Mouse (Mus musculus): ENCODE measurements around the gene Zfp385b. TPM values are rescaled to one million over a fixed set of nuclear protein-coding genes. Genes with fewer than 3 reads are reported as not detected.

Gene Zfp385b
- polyA plus RNA-seq, 1 experiment from 2014 or later = 6.8 TPM

DNA sequence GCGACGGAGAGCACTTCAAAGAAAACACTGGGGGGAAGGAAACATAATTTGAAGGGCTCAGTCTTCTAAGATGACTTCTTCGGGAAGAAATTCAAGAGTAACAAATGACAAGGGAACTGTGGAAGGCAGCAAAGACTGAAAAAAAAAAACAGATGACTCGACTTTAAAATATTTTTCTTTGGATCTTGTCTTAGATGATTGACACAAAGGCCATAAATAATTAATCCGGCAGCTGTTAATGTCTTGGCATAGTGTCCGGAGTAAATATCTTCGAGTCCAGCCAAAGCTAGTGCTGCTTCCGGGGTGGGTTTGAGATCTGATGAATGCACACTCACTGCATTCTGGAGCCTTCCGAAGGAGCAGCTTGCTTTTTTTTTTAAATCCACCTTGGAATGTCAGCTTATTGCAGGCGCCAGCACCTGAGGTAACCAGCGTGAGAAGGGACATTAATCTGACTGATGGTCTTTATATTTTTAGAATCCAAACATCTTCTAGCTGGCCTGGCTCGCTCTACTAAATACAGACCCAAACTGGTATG is 2.0 kb downstream of the Zfp385b start:
- no peaks in the 10 kb centered on the region for H3K9me3 ChIP-seq (ENCODE audit: control insufficient read depth, low read length)
- peak overlapping the region; percentile 99 for H3K4me2 ChIP-seq (ENCODE audit: low read depth, low read length)
- peak overlapping the region; percentile 64 for H3K4me3 ChIP-seq (ENCODE audit: low read length)
- ATAC-seq = no peak
- peak overlapping the region; percentile 65; the same call in 1 of the 2 replicates for H3K9ac ChIP-seq (ENCODE audit: low read depth, low read length)
- WGBS = 13% methylated on average over 12 of the region's 12 CpGs
- H3K27ac ChIP-seq (ENCODE audit: low read length) = no peak overlapping the region
- H3K36me3 ChIP-seq (ENCODE audit: control insufficient read depth, insufficient read depth, low read length) = no peaks in the 10 kb centered on the region
- peaks cover 18% of the 10 kb centered on the region for H3K27me3 ChIP-seq (replicated peaks; ENCODE audit: control insufficient read depth, insufficient read depth, low read length)
- H3K4me1 ChIP-seq (ENCODE audit: control insufficient read depth, insufficient read depth, low read length) = peaks cover 9% of the 10 kb centered on the region; the same call in 1 of the 2 replicates

DNA sequence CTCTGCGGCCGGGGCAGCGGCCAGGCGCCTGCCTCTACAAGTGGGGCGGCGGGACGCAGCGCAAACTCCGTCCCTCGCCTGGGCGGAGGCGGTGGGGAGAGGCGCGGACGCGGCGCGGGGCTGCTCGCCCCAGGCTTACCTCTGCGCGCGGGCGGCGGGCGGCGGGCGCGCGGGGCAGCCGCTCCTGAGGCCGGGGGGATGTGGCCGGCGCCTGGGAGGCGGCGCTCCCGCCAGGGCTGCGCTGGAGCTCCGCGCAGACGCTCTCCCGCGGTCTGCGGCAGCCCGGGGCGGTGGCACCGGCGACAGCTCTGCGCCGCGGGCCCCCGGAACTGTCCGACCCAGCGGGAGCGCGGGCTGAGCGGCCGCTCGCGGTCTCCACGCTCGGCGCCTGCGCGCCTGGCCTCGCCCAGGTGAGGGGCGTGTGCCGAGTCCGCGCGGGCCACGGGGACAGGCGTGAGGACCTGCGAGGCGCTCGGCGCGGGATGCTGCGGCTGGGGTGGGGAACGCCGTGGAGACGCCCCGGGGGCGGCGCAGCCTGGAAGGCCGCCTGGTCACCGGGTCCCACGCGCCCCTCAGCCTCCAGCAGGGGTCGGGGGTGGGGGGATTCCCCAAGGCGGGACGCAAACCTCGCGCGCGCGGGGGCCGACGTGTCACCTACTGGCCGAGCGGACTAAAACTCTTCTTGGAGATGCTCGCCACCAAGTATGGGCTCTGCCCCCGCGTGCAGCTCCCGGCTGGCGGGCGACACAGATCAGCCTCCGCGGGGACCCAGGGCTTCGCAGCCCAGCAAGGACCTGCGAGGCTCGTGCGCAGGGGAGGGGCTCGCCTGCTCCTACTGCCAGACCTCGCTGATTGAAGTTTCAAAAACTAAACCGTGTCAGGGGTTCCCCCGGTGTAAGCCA is 2.8 kb downstream of the Zfp385b start:
- Histone ChIP-seq H3K27ac (ENCODE audit: low read length) (no peak overlapping the region), H3K4me3 (ENCODE audit: low read length) (peak overlapping the region; percentile 64), H3K36me3 (ENCODE audit: control insufficient read depth, insufficient read depth, low read length) (no peaks in the 10 kb centered on the region), H3K9ac (ENCODE audit: low read depth, low read length) (peak overlapping the region; percentile 65), H3K27me3 (replicated peaks; ENCODE audit: control insufficient read depth, insufficient read depth, low read length) (peaks cover 18% of the 10 kb centered on the region), H3K9me3 (ENCODE audit: control insufficient read depth, low read length) (no peaks in the 10 kb centered on the region), H3K4me2 (ENCODE audit: low read depth, low read length) (peak overlapping the region; percentile 99), H3K4me1 (ENCODE audit: control insufficient read depth, insufficient read depth, low read length) (peaks cover 9% of the 10 kb centered on the region; the same call in 1 of the 2 replicates)
- under 1% methylated on average over 93 of the region's 116 CpGs for WGBS
- peak; percentile 88 for ATAC-seq

GRCm38 (mm10) chr2:77815775-77816412 is 3.5 kb downstream of the Zfp385b start:
- peaks cover 18% of the 10 kb centered on the region for H3K27me3 ChIP-seq (replicated peaks; ENCODE audit: control insufficient read depth, insufficient read depth, low read length)
- no peak overlapping the region for H3K27ac ChIP-seq (ENCODE audit: low read length)
- H3K4me1 ChIP-seq (ENCODE audit: control insufficient read depth, insufficient read depth, low read length) = peaks cover 9% of the 10 kb centered on the region; the same call in 1 of the 2 replicates
- H3K36me3 ChIP-seq (ENCODE audit: control insufficient read depth, insufficient read depth, low read length) = no peaks in the 10 kb centered on the region
- peak overlapping the region; percentile 99 for H3K4me2 ChIP-seq (ENCODE audit: low read depth, low read length)
- 4% methylated on average over 20 of the region's 20 CpGs for WGBS
- H3K9me3 ChIP-seq (ENCODE audit: control insufficient read depth, low read length) = no peaks in the 10 kb centered on the region
- peak overlapping the region; percentile 64 for H3K4me3 ChIP-seq (ENCODE audit: low read length)
- peak; percentile 18; the same call in 1 of the 2 replicates for ATAC-seq
- H3K9ac ChIP-seq (ENCODE audit: low read depth, low read length) = peak overlapping the region; percentile 65

- 84% methylated on average over 8 of the region's 8 CpGs for WGBS
Observed at GRCm38 (mm10) chr2:77814896-77815295, 4.5 kb downstream of the Zfp385b start.

DNA sequence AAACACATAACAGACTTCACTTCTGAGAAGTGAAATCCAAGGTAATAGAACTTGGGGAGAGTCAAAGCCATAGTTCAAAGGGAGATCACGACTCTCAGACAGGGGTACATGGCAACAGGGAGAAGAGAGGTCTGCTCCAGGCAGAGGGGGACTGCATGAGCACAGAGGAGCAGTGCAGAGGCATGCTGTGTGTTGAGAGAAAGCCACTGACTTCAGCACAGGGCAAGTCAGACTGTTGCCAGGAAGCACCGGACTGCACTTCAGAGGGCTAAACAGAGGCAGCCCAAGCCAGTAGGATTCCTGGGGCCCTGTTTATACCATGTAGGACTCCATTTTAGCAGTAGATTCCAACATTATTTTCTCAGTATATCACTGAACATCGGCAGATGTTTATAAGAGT is 6.4 kb downstream of the Zfp385b start:
- 61% methylated on average over 3 of the region's 3 CpGs for WGBS
- peaks cover 18% of the 10 kb centered on the region for H3K27me3 ChIP-seq (replicated peaks; ENCODE audit: control insufficient read depth, insufficient read depth, low read length)
- no peak overlapping the region for H3K4me3 ChIP-seq (ENCODE audit: low read length)
- peaks cover 9% of the 10 kb centered on the region; the same call in 1 of the 2 replicates for H3K4me1 ChIP-seq (ENCODE audit: control insufficient read depth, insufficient read depth, low read length)
- no peak overlapping the region for H3K4me2 ChIP-seq (ENCODE audit: low read depth, low read length)
- H3K9me3 ChIP-seq (ENCODE audit: control insufficient read depth, low read length) = no peaks in the 10 kb centered on the region
- no peaks in the 10 kb centered on the region for H3K36me3 ChIP-seq (ENCODE audit: control insufficient read depth, insufficient read depth, low read length)
- ATAC-seq = no peak
- no peak overlapping the region for H3K9ac ChIP-seq (ENCODE audit: low read depth, low read length)
- no peak overlapping the region for H3K27ac ChIP-seq (ENCODE audit: low read length)

More at GRCm38 (mm10) chr2:77814896-77815295, 4.5 kb downstream of the Zfp385b start:
- Histone ChIP-seq H3K9ac (ENCODE audit: low read depth, low read length) (no peak overlapping the region), H3K4me2 (ENCODE audit: low read depth, low read length) (no peak overlapping the region), H3K4me3 (ENCODE audit: low read length) (no peak overlapping the region), H3K9me3 (ENCODE audit: control insufficient read depth, low read length) (no peaks in the 10 kb centered on the region), H3K27ac (ENCODE audit: low read length) (no peak overlapping the region), H3K4me1 (ENCODE audit: control insufficient read depth, insufficient read depth, low read length) (peaks cover 9% of the 10 kb centered on the region; the same call in 1 of the 2 replicates), H3K27me3 (replicated peaks; ENCODE audit: control insufficient read depth, insufficient read depth, low read length) (peaks cover 18% of the 10 kb centered on the region), H3K36me3 (ENCODE audit: control insufficient read depth, insufficient read depth, low read length) (no peaks in the 10 kb centered on the region)
- ATAC-seq = no peak

DNA sequence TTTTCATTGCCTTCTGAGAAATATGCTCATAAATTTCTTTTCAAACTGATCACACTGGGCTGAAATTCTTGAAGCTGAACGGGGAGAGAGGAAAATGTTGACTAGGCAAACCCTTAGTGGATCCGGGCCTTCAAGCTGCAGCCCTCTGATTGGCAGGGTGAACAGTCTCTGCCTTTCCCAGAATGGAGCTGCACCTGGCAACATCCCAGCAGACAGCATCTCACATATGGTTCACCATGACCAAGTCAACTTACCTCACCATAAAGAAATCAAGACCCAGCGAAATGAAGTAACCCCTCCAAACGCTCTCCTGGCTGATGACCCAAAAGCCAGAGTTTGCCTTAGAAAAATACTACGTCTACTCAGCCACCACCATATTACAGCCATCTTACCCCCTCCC is 8.7 kb downstream of the Zfp385b start:
- Histone ChIP-seq H3K4me1 (ENCODE audit: control insufficient read depth, insufficient read depth, low read length) (no peaks in the 10 kb centered on the region), H3K36me3 (ENCODE audit: control insufficient read depth, insufficient read depth, low read length) (no peaks in the 10 kb centered on the region), H3K9ac (ENCODE audit: low read depth, low read length) (no peak overlapping the region), H3K27ac (ENCODE audit: low read length) (no peak overlapping the region), H3K4me3 (ENCODE audit: low read length) (no peak overlapping the region), H3K27me3 (replicated peaks; ENCODE audit: control insufficient read depth, insufficient read depth, low read length) (peaks cover 6% of the 10 kb centered on the region; the same call in 1 of the 2 replicates), H3K9me3 (ENCODE audit: control insufficient read depth, low read length) (no peaks in the 10 kb centered on the region), H3K4me2 (ENCODE audit: low read depth, low read length) (no peak overlapping the region)
- ATAC-seq = no peak
- 90% methylated on average over 5 of the region's 5 CpGs for WGBS

DNA sequence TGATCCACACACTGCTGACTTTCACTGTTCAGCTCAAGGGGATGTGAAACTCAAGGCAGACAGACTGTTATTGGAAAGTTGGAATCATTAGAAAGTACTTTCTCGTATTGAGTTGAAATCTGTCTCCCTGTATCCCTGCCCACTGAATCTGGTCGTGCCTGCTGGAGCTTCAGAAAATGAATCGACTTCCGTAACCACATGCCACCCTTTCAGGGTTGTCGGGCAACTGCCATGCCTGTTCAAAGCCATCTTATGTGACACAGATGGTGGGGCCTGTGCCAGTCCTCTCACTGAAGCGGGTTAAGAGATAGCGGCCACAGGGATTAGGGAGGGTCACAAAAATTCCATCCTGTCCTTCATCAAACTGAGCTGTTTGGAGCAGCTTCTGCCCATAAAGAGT is 14.7 kb downstream of the Zfp385b start:
- Histone ChIP-seq H3K4me3 (ENCODE audit: low read length) (no peak overlapping the region), H3K27me3 (replicated peaks; ENCODE audit: control insufficient read depth, insufficient read depth, low read length) (no peaks in the 10 kb centered on the region), H3K9ac (ENCODE audit: low read depth, low read length) (no peak overlapping the region), H3K36me3 (ENCODE audit: control insufficient read depth, insufficient read depth, low read length) (no peaks in the 10 kb centered on the region), H3K4me2 (ENCODE audit: low read depth, low read length) (no peak overlapping the region), H3K27ac (ENCODE audit: low read length) (no peak overlapping the region), H3K4me1 (ENCODE audit: control insufficient read depth, insufficient read depth, low read length) (no peaks in the 10 kb centered on the region), H3K9me3 (ENCODE audit: control insufficient read depth, low read length) (no peaks in the 10 kb centered on the region)
- WGBS = 85% methylated on average over 7 of the region's 7 CpGs
- ATAC-seq = no peak

GRCm38 (mm10) chr2:77802291-77802690 is 17.1 kb downstream of the Zfp385b start:
- Histone ChIP-seq H3K27ac (ENCODE audit: low read length) (no peak overlapping the region), H3K9ac (ENCODE audit: low read depth, low read length) (no peak overlapping the region), H3K9me3 (ENCODE audit: control insufficient read depth, low read length) (no peaks in the 10 kb centered on the region), H3K4me3 (ENCODE audit: low read length) (no peak overlapping the region), H3K4me2 (ENCODE audit: low read depth, low read length) (no peak overlapping the region), H3K4me1 (ENCODE audit: control insufficient read depth, insufficient read depth, low read length) (no peaks in the 10 kb centered on the region), H3K27me3 (replicated peaks; ENCODE audit: control insufficient read depth, insufficient read depth, low read length) (no peaks in the 10 kb centered on the region), H3K36me3 (ENCODE audit: control insufficient read depth, insufficient read depth, low read length) (no peaks in the 10 kb centered on the region)
- 90% methylated on average over 3 of the region's 3 CpGs for WGBS
- ATAC-seq = no peak

- no peak overlapping the region for H3K27ac ChIP-seq (ENCODE audit: low read length)
- WGBS = 81% methylated on average over 4 of the region's 4 CpGs
- H3K9me3 ChIP-seq (ENCODE audit: control insufficient read depth, low read length) = no peaks in the 10 kb centered on the region
- no peaks in the 10 kb centered on the region for H3K4me1 ChIP-seq (ENCODE audit: control insufficient read depth, insufficient read depth, low read length)
- no peaks in the 10 kb centered on the region for H3K27me3 ChIP-seq (replicated peaks; ENCODE audit: control insufficient read depth, insufficient read depth, low read length)
- no peaks in the 10 kb centered on the region for H3K36me3 ChIP-seq (ENCODE audit: control insufficient read depth, insufficient read depth, low read length)
- H3K9ac ChIP-seq (ENCODE audit: low read depth, low read length) = no peak overlapping the region
- no peak for ATAC-seq
- H3K4me2 ChIP-seq (ENCODE audit: low read depth, low read length) = no peak overlapping the region
- no peak overlapping the region for H3K4me3 ChIP-seq (ENCODE audit: low read length)
Observed at GRCm38 (mm10) chr2:77801430-77801829, 18.0 kb downstream of the Zfp385b start.

Measured in intestine, embryonic 16.5 days (tissue).